Mouse (Mus musculus) liver, embryonic 14.5 days (tissue): ENCODE data around the gene Gxylt1. TPM values are rescaled to one million over a fixed set of nuclear protein-coding genes. Genes with fewer than 3 reads are reported as not detected.

ENCODE experiments used
- ATAC-seq: fragments of 200-750 bp; cut with Nextera tagmentation; 2 replicates; pipeline ENCODE4 v1.8.0; 2017; ENCODE audit warnings: moderate number of reproducible peaks, mild to moderate bottlenecking, moderate library complexity; ENCODE audit not compliant: insufficient read depth
- DNase-seq, 3 experiments: peaks; one replicate each; pipeline ENCODE4 v3.0.0-alpha.2; 2012 to 2013; ENCODE audit warnings: low read depth in 3 of 3, low spot score in 3 of 3
- H3K27ac ChIP-seq: fragments of 300-500 bp; sonication (generic); 2 replicates; pipeline ENCODE4 v1.5.1; 2014; ENCODE audit warnings: moderate library complexity, mild to moderate bottlenecking, control low read depth, inconsistent platforms
- H3K27me3 ChIP-seq: fragments of 300-500 bp; sonication (generic); 2 replicates; pipeline ENCODE4 v1.6.1; 2014; ENCODE audit warnings: mild to moderate bottlenecking, low read length, moderate library complexity; ENCODE audit not compliant: control insufficient read depth, insufficient read depth
- H3K36me3 ChIP-seq: fragments of 300-500 bp; sonication (generic); replicated peaks from 2 replicates; pipeline ENCODE4 v1.6.1; 2014; ENCODE audit warnings: low read depth; ENCODE audit not compliant: control insufficient read depth, insufficient read depth
- H3K4me1 ChIP-seq, 2 experiments: fragments of 200-500 bp in 1 of 2; fragments of 300-500 bp in 1 of 2; sonication (generic) in 1 of 2; replicated peaks; 2 replicates each; pipeline ENCODE4 v1.6.1; 2012 to 2014; ENCODE audit warnings: antibody characterized with exemption in 1 of 2, inconsistent platforms in 1 of 2, low read length in 1 of 2; ENCODE audit not compliant: control insufficient read depth in 2 of 2, insufficient read depth in 2 of 2
- H3K4me2 ChIP-seq: fragments of 300-500 bp; sonication (generic); 2 replicates; pipeline ENCODE4 v1.6.1; 2014; ENCODE audit warnings: low read depth, mild to moderate bottlenecking, control low read depth, moderate library complexity
- H3K4me3 ChIP-seq, 2 experiments: fragments of 200-500 bp in 1 of 2; fragments of 300-500 bp in 1 of 2; sonication (generic) in 1 of 2; 2 replicates each; pipeline ENCODE4 v1.5.1; 2012 to 2014; ENCODE audit warnings: low read depth in 2 of 2, low read length in 2 of 2, mild to moderate bottlenecking in 2 of 2, control low read depth in 1 of 2, inconsistent platforms in 1 of 2, moderate library complexity in 1 of 2; ENCODE audit not compliant: insufficient read depth in 1 of 2
- H3K9ac ChIP-seq: fragments of 300-500 bp; sonication (generic); replicated peaks from 2 replicates; pipeline ENCODE4 v1.6.1; 2014; ENCODE audit warnings: mild to moderate bottlenecking, control low read depth, moderate library complexity
- H3K9me3 ChIP-seq: fragments of 300-500 bp; sonication (generic); 2 replicates; pipeline ENCODE4 v1.6.1; 2016; ENCODE audit warnings: low read length, mixed read lengths; ENCODE audit not compliant: control insufficient read depth
- CTCF ChIP-seq: IDR thresholded peaks from 2 replicates; pipeline ENCODE4 v1.5.1; 2016; ENCODE audit warnings: antibody characterized with exemption, low read depth, control low read depth
- EP300 ChIP-seq: IDR thresholded peaks from 2 replicates; pipeline ENCODE4 v1.6.1; 2016; ENCODE audit warnings: antibody characterized with exemption, low read depth
- WGBS: fragments of 180-500 bp; shearing (Covaris S2); extraction: QIAGEN DNeasy Blood & Tissue Kit; methylation state at CpG from one replicate; pipeline ENCODE4 v1.1.7; 2014; ENCODE audit not compliant: insufficient replicate concordance; 5-methylcytosine and 5-hydroxymethylcytosine counted together
- polyA plus RNA-seq, 2 experiments: library from polyadenylated mRNA; depleted of rRNA in 1 of 2; stranded (reverse) in 1 of 2; unstranded in 1 of 2; fragments of >200 nt; fragmentation: Nextera tagmentation in 1 of 2; extraction: Ambion mirVana in 1 of 2; gene quantifications; 2 replicates each; pipeline versions ENCODE4 v1.2.1 to v1.2.3; 2012 to 2014

The Gxylt1 gene
- polyA plus RNA-seq, 2 experiments = 2.9 to 3.0 TPM

GRCm38 (mm10) chr15:93269572-93269971 is 5.4 kb downstream of the Gxylt1 start:
- no peak for DNase-seq
- H3K27me3 ChIP-seq = no peaks in the 10 kb centered on the region
- H3K4me3 ChIP-seq = no peak overlapping the region
- H3K4me1 ChIP-seq = peaks cover 10 to 18% of the 10 kb centered on the region in 2 experiments
- no peak overlapping the region for H3K27ac ChIP-seq
- H3K9me3 ChIP-seq = no peaks in the 10 kb centered on the region
- H3K36me3 ChIP-seq = no peaks in the 10 kb centered on the region; the same call in 1 of the 2 replicates
- ATAC-seq = no peak
- H3K4me2 ChIP-seq = no peak overlapping the region
- no peak overlapping the region for H3K9ac ChIP-seq
- TF ChIP-seq CTCF (no peak), EP300 (no peak)
- WGBS = 84% methylated on average over 7 of the region's 7 CpGs

DNA sequence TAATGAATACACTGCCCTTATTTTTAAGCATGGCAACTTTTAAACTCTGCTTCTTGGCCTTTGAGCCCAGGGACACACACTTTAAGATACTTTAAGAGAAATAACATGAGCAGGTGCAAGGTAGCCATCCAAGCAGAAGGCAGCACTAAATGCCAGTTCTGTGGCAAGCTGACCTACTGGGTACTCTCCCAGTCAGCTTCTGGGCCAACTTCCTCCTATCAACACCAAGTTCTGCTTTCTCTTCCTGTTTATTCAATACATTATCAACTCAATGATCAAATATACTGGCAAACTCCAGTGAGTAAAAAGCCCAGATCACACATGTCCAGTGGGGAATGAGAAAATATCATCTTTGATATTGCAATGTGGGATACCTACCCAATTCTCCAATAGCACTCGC is 7.0 kb downstream of the Gxylt1 start:
- ATAC-seq = no peak
- Histone ChIP-seq H3K27ac (no peak overlapping the region), H3K9ac (no peak overlapping the region), H3K4me1 (peaks cover 0 to 9% of the 10 kb centered on the region in 2 experiments; a peak in 3 of 4 replicates), H3K4me3 (no peak overlapping the region), H3K4me2 (no peak overlapping the region), H3K27me3 (no peaks in the 10 kb centered on the region), H3K36me3 (no peaks in the 10 kb centered on the region; the same call in 1 of the 2 replicates), H3K9me3 (no peaks in the 10 kb centered on the region)
- no peak for TF ChIP-seq EP300
- TF ChIP-seq CTCF = no peak
- 88% methylated on average over 1 of the region's 1 CpGs for WGBS
- no peak for DNase-seq

DNA sequence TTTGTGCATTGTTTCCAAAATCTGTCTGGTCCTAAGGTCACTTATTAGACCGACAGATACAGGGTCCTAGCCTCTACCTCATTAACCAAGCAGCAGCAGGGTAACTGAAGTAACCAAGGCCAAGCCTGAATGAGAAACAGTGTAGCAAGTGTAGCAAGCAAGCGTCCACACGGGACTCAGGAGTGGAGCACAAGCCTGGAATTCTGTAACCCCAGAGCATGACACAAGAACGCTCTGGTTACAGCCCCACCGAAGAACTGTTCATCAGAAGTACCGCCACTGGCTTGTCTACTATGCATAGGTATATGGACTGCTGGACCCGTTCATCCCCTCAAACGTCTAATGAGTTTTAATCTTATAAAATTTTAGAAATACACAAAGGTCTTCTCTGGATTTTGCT is 7.5 kb downstream of the Gxylt1 start:
- no peak overlapping the region for H3K4me2 ChIP-seq
- no peak for TF ChIP-seq CTCF
- TF ChIP-seq EP300 = no peak
- H3K27me3 ChIP-seq = no peaks in the 10 kb centered on the region
- 78% methylated on average over 8 of the region's 8 CpGs for WGBS
- H3K9ac ChIP-seq = no peak overlapping the region
- no peak for DNase-seq
- no peak overlapping the region for H3K27ac ChIP-seq
- no peak overlapping the region for H3K4me3 ChIP-seq
- H3K36me3 ChIP-seq = no peaks in the 10 kb centered on the region; the same call in 1 of the 2 replicates
- ATAC-seq = no peak
- H3K4me1 ChIP-seq = peaks cover 0 to 7% of the 10 kb centered on the region in 2 experiments; a peak in 2 of 4 replicates
- H3K9me3 ChIP-seq = no peaks in the 10 kb centered on the region

DNA sequence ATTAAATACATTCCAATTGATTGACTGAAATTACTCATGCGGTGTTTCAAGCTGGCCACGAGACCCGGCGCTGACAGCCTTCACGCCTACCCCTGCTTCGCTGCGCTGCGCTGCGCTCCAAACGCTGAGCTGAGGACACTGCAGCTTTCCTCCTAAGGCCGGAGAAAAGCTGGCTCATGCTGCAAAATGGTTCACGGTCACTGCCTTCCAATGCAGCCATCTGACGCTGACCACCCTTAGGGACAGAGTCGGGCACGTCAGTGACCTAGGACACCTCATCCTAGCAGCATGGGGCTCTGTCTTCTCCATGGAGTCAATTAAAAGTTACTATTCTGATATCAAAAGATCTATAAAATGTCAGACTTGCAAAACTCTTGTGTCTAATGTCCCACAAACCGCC is 8.6 kb downstream of the Gxylt1 start:
- ATAC-seq = no peak
- Histone ChIP-seq H3K4me1 (peaks cover 0 to 7% of the 10 kb centered on the region in 2 experiments; a peak in 2 of 4 replicates), H3K36me3 (no peaks in the 10 kb centered on the region; the same call in 1 of the 2 replicates), H3K4me2 (no peak overlapping the region), H3K9me3 (no peaks in the 10 kb centered on the region), H3K27ac (no peak overlapping the region), H3K27me3 (no peaks in the 10 kb centered on the region), H3K9ac (no peak overlapping the region), H3K4me3 (no peak overlapping the region)
- 85% methylated on average over 16 of the region's 16 CpGs for WGBS
- no peak for TF ChIP-seq EP300
- no peak for TF ChIP-seq CTCF
- DNase-seq = no peak

GRCm38 (mm10) chr15:93265728-93266127 is 9.3 kb downstream of the Gxylt1 start:
- Histone ChIP-seq H3K36me3 (no peaks in the 10 kb centered on the region; the same call in 1 of the 2 replicates), H3K27me3 (no peaks in the 10 kb centered on the region), H3K9ac (no peak overlapping the region), H3K27ac (no peak overlapping the region), H3K9me3 (no peaks in the 10 kb centered on the region), H3K4me1 (peaks cover 0 to 7% of the 10 kb centered on the region in 2 experiments; a peak in 2 of 4 replicates), H3K4me3 (no peak overlapping the region), H3K4me2 (no peak overlapping the region)
- no peak for ATAC-seq
- 67% methylated on average over 2 of the region's 2 CpGs for WGBS
- DNase-seq = no peak
- TF ChIP-seq EP300 = no peak
- TF ChIP-seq CTCF = peak; percentile 29; the same call in 1 of the 2 replicates
